Mouse (Mus musculus) forebrain, embryonic 13.5 days (tissue): ENCODE results near the gene Gm49383. TPM values are rescaled to one million over a fixed set of nuclear protein-coding genes. Genes with fewer than 3 reads are reported as not detected.
A peak's percentile ranks its signal among the peaks of the same experiment; 100 is the strongest.

Experiments
- ATAC-seq: fragments of 200-750 bp; cut with Nextera tagmentation; 2 replicates; pipeline ENCODE4 v1.8.0; 2017
- H3K27ac ChIP-seq: fragments of 300-500 bp; sonication (generic); 2 replicates; pipeline ENCODE4 v1.5.1; 2015; ENCODE audit warnings: inconsistent platforms, mild to moderate bottlenecking, moderate library complexity
- H3K27me3 ChIP-seq: fragments of 300-500 bp; sonication (generic); 2 replicates; pipeline ENCODE4 v1.6.1; 2015; ENCODE audit warnings: mild to moderate bottlenecking, inconsistent platforms
- H3K36me3 ChIP-seq: fragments of 300-500 bp; sonication (generic); 2 replicates; pipeline ENCODE4 v1.6.1; 2015; ENCODE audit warnings: mild to moderate bottlenecking, inconsistent platforms; ENCODE audit not compliant: poor library complexity, severe bottlenecking
- H3K4me1 ChIP-seq: fragments of 300-500 bp; sonication (generic); 2 replicates; pipeline ENCODE4 v1.6.1; 2015; ENCODE audit warnings: inconsistent platforms
- H3K4me2 ChIP-seq: fragments of 300-500 bp; sonication (generic); 2 replicates; pipeline ENCODE4 v1.6.1; 2015; ENCODE audit warnings: inconsistent platforms, mild to moderate bottlenecking, moderate library complexity
- H3K4me3 ChIP-seq: fragments of 300-500 bp; sonication (generic); 2 replicates; pipeline ENCODE4 v1.5.1; 2015; ENCODE audit warnings: mild to moderate bottlenecking, inconsistent platforms
- H3K9ac ChIP-seq: fragments of 300-500 bp; sonication (generic); 2 replicates; pipeline ENCODE4 v1.6.1; 2015; ENCODE audit warnings: mild to moderate bottlenecking, inconsistent platforms
- H3K9me3 ChIP-seq: fragments of 300-500 bp; sonication (generic); replicated peaks from 2 replicates; pipeline ENCODE4 v1.6.1; 2016; ENCODE audit warnings: inconsistent platforms
- WGBS: fragments of 180-500 bp; shearing (Covaris S2); methylation state at CpG from one replicate; pipeline ENCODE4 v1.1.7; 2015; 5-methylcytosine and 5-hydroxymethylcytosine counted together
- polyA plus RNA-seq: library from polyadenylated mRNA; unstranded; fragments of >200 nt; fragmentation: Nextera tagmentation; extraction: Ambion mirVana; gene quantifications from 2 replicates; pipeline ENCODE4 v1.2.1, GENCODE M21; 2015

The Gm49383 gene
- 37.0 TPM in 2 replicates for polyA plus RNA-seq

DNA sequence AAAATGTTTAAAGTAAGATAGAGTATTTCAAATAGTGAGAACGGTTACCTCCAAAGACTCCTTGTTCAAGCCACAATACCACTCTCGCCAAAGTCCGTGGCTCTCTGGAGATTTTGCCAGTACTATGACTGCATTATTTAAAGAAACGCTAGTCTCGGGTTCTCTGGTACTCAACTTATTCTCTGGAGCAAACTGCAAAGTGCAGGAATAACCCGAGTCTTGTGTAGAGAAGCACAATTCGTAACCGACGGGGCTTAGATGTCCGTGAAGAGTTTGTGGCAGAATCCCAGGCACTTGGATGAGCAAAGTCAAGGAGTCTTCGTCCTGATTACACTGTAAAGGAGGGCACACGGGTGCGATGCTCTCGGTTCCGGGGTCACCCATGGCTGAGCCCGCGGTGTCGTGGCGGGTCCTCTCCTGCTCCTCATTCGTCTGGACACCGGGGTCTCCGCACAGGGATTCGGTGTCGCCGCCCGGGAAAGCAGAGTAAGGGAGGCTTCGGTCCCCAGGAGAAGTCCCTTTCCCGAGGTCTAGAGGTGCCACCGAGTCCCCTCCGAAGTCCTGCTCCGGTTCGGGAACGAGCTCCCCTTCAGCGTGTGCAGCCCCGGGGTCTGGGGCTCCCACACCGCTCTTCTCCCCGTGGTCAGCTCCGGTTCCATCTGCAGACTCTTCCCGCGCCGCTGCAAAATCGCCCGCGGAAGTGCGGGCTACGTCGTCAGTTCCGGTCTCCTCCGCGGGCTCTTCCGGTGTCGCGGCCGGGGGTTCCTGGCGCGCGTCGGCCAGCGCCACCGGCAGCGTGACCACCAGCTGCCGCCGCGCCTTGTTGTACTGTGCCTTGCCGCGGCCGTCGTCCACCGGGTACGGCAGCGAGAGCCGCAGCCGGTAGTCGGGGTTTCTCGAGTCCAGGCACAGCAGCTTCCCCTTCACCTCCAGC, at the start of gene Gm49383:
TSS of gene Gm49383 (minus strand) at position 661 of the 934 bp plus-strand sequence.
- ATAC-seq: peak; percentile 89
- no peaks in the 10 kb centered on the region for H3K27me3 ChIP-seq
- H3K27ac ChIP-seq: peak within 1 kb of the TSS; percentile 91
- peak within 1 kb of the TSS; percentile 93 for H3K4me3 ChIP-seq
- H3K4me2 ChIP-seq: peak within 1 kb of the TSS; percentile 91
- under 1% methylated on average over 73 of the region's 75 CpGs for WGBS
- H3K9ac ChIP-seq: peak within 1 kb of the TSS; percentile 90
- H3K4me1 ChIP-seq: peaks cover 29% of the 10 kb centered on the region
- H3K9me3 ChIP-seq: no peaks in the 10 kb centered on the region
- H3K36me3 ChIP-seq: peaks cover 23% of the 10 kb centered on the region

DNA sequence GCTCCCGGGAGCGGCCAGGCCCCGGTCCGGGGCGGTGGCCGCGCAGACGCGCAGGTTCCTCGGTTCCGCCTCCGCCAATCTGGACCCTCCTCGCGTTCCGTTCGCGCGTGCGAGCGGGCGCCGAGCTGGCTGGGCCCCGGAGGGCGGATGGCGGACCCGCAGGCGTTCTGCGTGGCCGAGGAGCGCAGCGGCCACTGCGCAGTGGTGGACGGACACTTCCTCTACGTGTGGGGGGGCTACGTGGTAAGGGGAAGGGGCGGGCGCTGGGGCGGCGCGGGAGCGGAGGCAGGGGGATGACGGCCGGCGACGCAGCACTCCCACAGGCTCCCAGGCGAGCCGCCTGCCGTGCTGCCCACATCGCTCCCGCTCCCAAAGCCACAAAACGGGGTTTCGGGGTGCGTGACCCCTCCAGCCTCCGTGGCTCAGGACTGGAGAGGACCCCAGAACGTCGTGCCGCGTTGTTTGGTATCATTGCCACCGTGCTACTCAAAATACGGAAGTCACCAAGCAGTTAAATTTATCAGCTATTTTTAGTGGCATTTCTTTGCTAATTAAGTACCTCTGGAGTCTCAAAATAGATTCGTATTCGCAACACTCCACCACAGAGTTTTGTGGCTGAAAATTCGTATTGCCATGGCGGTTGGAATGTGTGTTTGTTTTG, 45.0 kb upstream of the Gm49383 start:
- H3K4me2 ChIP-seq: peak overlapping the region; percentile 78
- peak overlapping the region; percentile 71 for H3K4me3 ChIP-seq
- H3K4me1 ChIP-seq: peaks cover 10% of the 10 kb centered on the region; the same call in 1 of the 2 replicates
- peak overlapping the region; percentile 63 for H3K27ac ChIP-seq
- H3K9ac ChIP-seq: peak overlapping the region; percentile 86
- H3K27me3 ChIP-seq: no peaks in the 10 kb centered on the region
- ATAC-seq: peak; percentile 95
- WGBS: under 1% methylated on average over 52 of the region's 64 CpGs
- H3K36me3 ChIP-seq: no peaks in the 10 kb centered on the region
- no peaks in the 10 kb centered on the region for H3K9me3 ChIP-seq

DNA sequence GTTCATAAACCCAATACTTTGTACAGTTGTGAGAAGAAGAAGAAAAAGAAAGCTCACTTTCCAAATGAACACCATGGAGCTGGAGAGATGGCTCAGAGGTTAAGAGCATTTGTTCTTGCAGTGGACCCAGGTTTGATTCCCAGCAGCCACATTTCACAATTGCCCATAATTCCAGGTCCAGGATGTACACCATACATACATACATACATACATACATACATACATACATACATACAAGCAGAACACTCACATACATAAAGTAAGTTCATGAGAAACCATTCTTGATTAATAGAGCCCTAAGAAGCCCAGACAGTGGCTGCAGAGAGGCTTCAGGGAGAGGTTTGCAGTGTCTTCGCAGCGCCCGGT, 44.5 kb upstream of the Gm49383 start:
- Histone ChIP-seq H3K27ac (peak overlapping the region; percentile 63), H3K4me2 (peak overlapping the region; percentile 78), H3K4me1 (peaks cover 10% of the 10 kb centered on the region; the same call in 1 of the 2 replicates), H3K27me3 (no peaks in the 10 kb centered on the region), H3K9ac (peak overlapping the region; percentile 86), H3K36me3 (no peaks in the 10 kb centered on the region), H3K9me3 (no peaks in the 10 kb centered on the region), H3K4me3 (peak overlapping the region; percentile 71)
- ATAC-seq: no peak; the same call in 1 of the 2 replicates
- 0% methylated on average over 3 of the region's 3 CpGs for WGBS

DNA sequence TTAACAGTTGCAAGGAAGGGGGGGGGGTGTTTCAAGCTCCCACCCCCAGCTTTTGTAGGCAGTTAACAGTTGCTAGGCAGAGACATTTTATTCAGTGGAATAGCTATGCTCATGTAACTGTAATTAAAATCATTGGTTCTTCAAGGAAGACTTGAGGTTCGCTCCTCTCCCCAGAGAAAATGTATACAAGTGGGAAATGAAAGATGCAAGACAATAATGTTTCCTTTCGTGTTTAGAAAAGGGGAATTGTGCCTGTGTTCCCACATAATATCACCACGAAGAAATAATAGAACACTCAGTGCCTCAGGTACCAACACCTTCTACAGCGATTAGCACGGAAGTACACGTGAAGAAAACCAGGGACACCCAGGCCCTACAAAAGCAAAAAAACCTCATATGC, 44.0 kb upstream of the Gm49383 start, which contains the start of gene Klhdc1:
TSS of gene Klhdc1 (plus strand) at position 301 of the 400 bp plus-strand sequence.
- peak within 1 kb of the TSS; percentile 63 for H3K27ac ChIP-seq
- H3K9ac ChIP-seq: peak within 1 kb of the TSS; percentile 86
- no peaks in the 10 kb centered on the region for H3K27me3 ChIP-seq
- H3K4me2 ChIP-seq: peak within 1 kb of the TSS; percentile 78
- 73% methylated on average over 6 of the region's 6 CpGs for WGBS
- H3K4me1 ChIP-seq: peaks cover 10% of the 10 kb centered on the region; the same call in 1 of the 2 replicates
- H3K36me3 ChIP-seq: no peaks in the 10 kb centered on the region
- peak within 1 kb of the TSS; percentile 71 for H3K4me3 ChIP-seq
- no peak for ATAC-seq
- no peaks in the 10 kb centered on the region for H3K9me3 ChIP-seq

DNA sequence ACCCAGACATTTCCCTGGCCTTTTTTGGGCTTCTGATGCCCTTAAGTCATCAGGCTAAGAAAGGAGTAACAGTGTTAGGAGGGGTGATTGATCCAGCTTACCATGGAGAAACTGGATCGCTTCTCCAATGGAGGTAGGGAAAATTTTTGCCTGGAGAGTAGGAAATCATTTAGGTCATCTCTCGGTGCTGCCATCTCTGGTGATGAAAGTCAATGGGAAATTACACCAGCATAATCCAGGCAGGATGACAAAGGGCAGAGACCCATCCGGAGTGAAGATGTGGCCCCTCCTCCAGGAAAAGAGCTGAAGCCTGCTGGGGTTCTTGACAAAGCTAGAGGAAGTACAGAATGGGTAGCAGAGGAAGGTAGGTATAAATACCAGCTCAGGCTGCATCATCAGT, 41.4 kb upstream of the Gm49383 start:
- Histone ChIP-seq H3K4me1 (peaks cover 10% of the 10 kb centered on the region; the same call in 1 of the 2 replicates), H3K9ac (no peak overlapping the region), H3K36me3 (no peaks in the 10 kb centered on the region), H3K27ac (no peak overlapping the region), H3K9me3 (no peaks in the 10 kb centered on the region), H3K4me3 (no peak overlapping the region), H3K4me2 (no peak overlapping the region), H3K27me3 (no peaks in the 10 kb centered on the region)
- ATAC-seq: no peak
- WGBS: 53% methylated on average over 3 of the region's 3 CpGs

DNA sequence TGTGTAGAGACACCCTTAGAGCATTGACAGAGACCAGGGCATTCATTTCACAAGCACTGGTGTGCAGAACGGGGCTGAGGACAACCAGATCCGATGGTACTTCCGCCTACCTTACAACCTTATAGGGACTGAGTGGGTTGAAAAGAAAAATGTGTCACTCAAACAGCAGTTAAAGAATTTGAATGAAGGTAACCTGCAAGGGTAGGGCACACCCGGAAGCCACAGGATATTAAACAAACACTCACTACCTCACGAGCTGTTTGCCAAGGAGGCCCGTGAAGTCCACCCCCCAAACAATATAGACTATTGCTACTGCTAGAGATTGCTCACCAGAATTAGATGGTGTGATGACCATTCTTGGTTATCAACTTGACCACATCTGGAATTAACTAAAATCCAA, 38.9 kb upstream of the Gm49383 start:
- no peaks in the 10 kb centered on the region for H3K27me3 ChIP-seq
- peaks cover 2% of the 10 kb centered on the region; the same call in 1 of the 2 replicates for H3K4me1 ChIP-seq
- no peak overlapping the region for H3K27ac ChIP-seq
- H3K9me3 ChIP-seq: no peaks in the 10 kb centered on the region
- H3K4me3 ChIP-seq: no peak overlapping the region
- H3K36me3 ChIP-seq: no peaks in the 10 kb centered on the region
- 91% methylated on average over 6 of the region's 6 CpGs for WGBS
- no peak for ATAC-seq
- no peak overlapping the region for H3K9ac ChIP-seq
- no peak overlapping the region for H3K4me2 ChIP-seq

DNA sequence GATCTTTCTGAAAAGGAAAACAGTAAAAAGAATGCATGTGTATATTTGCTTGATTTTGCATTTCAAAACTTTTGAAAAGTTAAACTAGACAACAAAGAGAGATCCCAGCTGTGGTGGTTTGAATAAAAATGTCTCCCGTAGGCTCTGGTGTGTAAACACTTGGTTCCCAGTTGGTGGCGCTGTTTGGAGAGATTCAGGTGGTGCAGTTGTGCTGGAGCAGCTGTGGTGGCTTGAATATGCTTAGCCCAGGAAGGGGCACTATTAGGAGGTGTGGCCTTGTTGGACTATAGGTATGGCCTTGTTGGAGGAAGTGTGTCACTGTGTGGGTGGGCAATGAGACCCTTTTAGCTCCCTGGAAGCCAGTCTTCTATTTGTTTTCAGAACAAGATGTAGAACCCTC, 32.3 kb upstream of the Gm49383 start:
- H3K36me3 ChIP-seq: peaks cover 5% of the 10 kb centered on the region; the same call in 1 of the 2 replicates
- no peak overlapping the region for H3K9ac ChIP-seq
- no peak overlapping the region for H3K4me3 ChIP-seq
- WGBS: 70% methylated on average over 2 of the region's 2 CpGs
- no peaks in the 10 kb centered on the region for H3K9me3 ChIP-seq
- no peak overlapping the region for H3K4me2 ChIP-seq
- peaks cover 7% of the 10 kb centered on the region for H3K4me1 ChIP-seq
- ATAC-seq: no peak
- no peaks in the 10 kb centered on the region for H3K27me3 ChIP-seq
- no peak overlapping the region for H3K27ac ChIP-seq

DNA sequence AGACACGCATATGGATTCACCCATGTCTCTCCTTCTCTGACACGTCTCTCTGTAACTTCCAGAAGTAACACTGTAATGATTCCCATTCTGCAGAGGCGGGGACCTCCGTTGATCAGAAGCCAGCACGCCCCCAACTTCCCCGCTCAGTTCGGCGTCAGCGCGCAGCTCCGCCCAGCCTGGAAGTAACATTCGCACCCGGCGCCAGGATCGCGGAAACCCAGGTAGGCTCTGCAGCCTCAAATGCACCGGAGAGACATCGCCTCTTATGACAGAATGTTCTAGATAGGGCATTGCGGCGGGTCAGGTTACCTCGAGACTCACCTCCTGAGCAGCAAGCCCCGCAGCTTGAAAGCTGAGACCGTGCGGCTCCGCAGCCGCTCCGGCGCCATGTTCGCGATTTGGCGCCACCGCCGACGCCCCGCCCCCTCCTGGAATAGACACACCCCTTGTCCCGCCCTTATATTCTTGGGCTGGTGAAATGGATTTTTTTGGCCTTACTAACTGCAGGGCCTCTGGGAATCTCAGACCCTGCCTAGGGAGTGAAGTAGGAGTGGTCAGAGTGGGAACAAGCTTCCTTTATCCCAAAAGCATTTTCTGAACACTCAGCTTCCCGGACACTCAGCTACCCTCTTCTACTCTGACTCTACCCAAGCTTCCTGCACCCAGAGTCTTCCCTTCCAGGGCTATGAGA, 31.0 kb upstream of the Gm49383 start, which contains the start of gene Pole2:
TSS of gene Pole2 (minus strand) at position 420 of the 691 bp plus-strand sequence.
- peak within 1 kb of the TSS; percentile 67 for H3K4me3 ChIP-seq
- WGBS: under 1% methylated on average over 37 of the region's 37 CpGs
- no peak within 1 kb of the TSS; the same call in none of the 2 replicates for H3K27ac ChIP-seq
- H3K4me1 ChIP-seq: peaks cover 7% of the 10 kb centered on the region
- peak; percentile 96 for ATAC-seq
- no peaks in the 10 kb centered on the region for H3K27me3 ChIP-seq
- H3K9ac ChIP-seq: peak within 1 kb of the TSS; percentile 68
- H3K36me3 ChIP-seq: peaks cover 10% of the 10 kb centered on the region
- peak within 1 kb of the TSS; percentile 63 for H3K4me2 ChIP-seq
- H3K9me3 ChIP-seq: no peaks in the 10 kb centered on the region

DNA sequence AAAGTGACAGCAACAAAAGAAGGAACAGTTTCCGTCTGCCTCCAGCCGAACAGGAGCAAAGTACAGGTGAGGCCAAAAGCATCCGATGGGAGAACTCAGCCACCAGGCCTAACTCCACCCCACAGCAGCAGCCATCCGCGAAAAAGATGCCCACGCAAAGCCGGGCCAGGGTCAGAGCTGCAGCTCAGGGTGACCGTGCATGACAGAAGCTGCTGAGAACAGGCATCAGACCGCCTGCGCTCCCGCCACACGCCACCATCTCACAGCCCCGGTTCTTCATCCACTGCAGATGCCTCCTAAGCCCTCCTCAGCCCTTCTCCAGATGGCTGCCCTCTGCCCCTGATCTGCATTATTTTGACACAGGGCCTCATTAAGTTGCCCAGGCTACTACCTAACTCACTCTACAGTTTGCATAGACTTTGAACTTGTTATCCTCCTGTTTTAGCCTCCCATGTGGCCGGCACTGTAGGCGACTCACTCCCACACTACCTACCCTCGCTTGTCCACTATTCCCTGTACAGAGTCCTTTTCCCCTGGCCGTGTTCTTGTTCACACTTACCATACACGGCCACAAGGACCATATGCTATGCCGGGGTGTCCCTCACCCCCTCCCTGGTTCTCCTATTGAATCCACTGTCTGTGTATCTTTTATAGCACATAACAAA, 23.8 kb upstream of the Gm49383 start:
- Histone ChIP-seq H3K27ac (no peak overlapping the region), H3K9me3 (no peaks in the 10 kb centered on the region), H3K27me3 (no peaks in the 10 kb centered on the region), H3K36me3 (peaks cover 43% of the 10 kb centered on the region), H3K4me1 (no peaks in the 10 kb centered on the region), H3K9ac (no peak overlapping the region), H3K4me3 (no peak overlapping the region), H3K4me2 (no peak overlapping the region)
- 93% methylated on average over 19 of the region's 19 CpGs for WGBS
- no peak for ATAC-seq

DNA sequence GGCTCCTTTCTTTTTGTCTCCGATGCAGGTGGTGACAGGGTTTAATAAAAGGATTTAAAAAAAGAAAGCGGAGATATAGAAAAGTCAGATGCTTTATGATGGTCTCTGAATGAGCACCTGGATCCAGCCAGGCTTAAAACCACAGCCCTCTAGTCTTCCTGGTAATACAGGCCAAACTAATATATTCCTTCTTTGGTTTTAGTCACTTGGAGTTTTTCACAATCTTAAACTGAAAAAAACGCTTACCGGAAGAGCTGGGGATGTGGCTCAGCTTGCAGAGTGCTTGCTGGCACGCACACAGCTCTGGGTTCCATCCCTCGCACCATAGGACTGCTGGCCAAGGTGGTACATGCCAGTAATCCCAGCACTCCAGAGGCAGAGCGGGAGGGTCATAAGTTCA, 19.7 kb upstream of the Gm49383 start:
- H3K4me1 ChIP-seq: no peaks in the 10 kb centered on the region
- ATAC-seq: no peak
- H3K4me3 ChIP-seq: no peak overlapping the region
- 94% methylated on average over 7 of the region's 7 CpGs for WGBS
- H3K27ac ChIP-seq: no peak overlapping the region
- H3K27me3 ChIP-seq: no peaks in the 10 kb centered on the region
- peaks cover 62% of the 10 kb centered on the region for H3K36me3 ChIP-seq
- H3K9me3 ChIP-seq: no peaks in the 10 kb centered on the region
- H3K9ac ChIP-seq: no peak overlapping the region
- no peak overlapping the region for H3K4me2 ChIP-seq
